Mouse (Mus musculus) mouse embryonic stem cell (cell line): ENCODE results near the gene Wdr45b.
"Not testable (repeated sequence)": the region's sequence is repeated elsewhere in the genome, so short reads cannot be mapped to it uniquely, and the experiment has no call there.

Source experiments
- in situ Hi-C, 2 experiments: fragments of 300-500 bp; cut with MboI; formaldehyde crosslinking; loops; 1 replicate in 1 of 2; 3 replicates in 1 of 2; pipeline ENCODE4 v1.14.3; 2019 to 2020; ENCODE audit warnings: low sequenced_read_pairs in 2 of 2, low pct_unique_long_range_greater_than_20kb in 1 of 2, mixed read lengths in 1 of 2; ENCODE audit not compliant: unreplicated experiment in 1 of 2

Wdr45b gene

DNA sequence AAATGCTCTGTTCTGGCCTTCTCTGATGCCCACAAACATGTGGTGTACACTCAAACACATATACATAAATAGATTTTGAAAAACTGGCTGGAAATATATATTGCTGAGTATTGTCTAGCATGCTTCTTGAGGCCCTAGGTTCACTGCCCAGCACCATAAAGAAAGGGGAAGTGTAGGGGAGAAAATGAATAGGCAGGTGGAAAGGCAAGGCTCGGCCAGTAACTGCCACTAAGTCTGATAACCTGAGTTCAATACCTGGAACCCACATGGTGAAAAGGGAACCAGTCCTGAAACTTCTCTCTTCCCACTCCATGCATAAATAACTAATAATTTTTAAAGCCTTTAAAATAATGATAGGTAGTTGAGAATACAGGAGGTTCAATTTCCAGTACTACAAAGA is 14.6 kb downstream of the Wdr45b start:
- in situ Hi-C loops = no loop called here

DNA sequence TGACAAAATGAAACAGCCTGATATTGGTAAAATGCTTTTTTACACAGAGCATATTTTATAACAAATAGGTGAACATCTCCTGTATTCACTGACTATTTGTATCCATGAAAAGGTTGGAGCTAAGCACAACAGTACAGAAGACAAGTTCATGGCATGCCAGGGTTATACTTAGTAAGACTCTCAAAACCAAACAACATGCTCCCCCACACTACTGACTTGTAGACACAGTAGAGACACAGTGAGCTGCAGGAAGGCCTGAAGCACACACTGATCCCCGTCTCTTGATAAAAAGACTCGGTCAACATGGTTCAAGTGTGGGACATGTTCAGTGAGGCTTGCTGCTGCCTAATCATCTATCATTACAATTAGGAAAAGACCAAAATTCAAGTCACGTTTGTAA is 22.6 kb downstream of the Wdr45b start:
- in situ Hi-C loops = no loop called here

DNA sequence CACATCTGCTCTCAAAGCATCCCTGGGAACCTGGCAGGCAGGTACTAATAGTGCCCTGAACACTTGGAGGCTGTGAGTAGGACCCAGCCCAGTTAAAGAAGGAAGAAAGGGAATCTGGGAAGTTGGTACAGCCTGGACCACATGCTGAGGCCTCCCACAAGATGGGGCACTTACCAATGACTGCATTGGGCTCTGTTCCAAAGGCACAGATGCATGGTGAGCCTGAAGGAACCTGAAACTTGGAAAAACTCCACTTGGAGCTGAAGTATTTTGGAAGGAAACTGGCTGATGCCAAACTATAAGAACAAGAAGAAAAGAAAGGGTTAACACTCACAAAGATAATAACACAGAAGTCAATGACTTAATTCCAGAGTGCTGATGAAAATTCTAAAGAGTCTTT is 25.6 kb downstream of the Wdr45b start:
- in situ Hi-C loops = no loop called here

DNA sequence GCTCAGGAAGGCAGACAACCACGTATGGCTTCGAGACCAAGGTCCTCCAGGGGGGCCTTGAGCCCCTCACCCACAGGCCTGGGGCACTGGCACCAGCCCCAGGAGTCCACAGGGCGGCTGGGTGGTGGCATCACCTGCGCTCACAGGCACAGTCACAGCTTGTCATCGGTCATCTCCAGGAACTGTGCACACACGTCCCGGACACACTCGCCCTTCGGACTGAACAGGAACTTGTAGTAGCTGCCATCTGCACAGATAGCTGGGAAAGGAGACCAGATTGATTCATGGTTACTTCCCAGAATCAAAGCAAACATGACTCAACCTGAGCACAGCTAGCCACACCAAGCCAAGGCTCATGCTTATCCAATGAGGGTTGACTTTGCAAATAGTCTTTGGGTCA is 26.0 kb downstream of the Wdr45b start:
- in situ Hi-C loops = no loop called here

DNA sequence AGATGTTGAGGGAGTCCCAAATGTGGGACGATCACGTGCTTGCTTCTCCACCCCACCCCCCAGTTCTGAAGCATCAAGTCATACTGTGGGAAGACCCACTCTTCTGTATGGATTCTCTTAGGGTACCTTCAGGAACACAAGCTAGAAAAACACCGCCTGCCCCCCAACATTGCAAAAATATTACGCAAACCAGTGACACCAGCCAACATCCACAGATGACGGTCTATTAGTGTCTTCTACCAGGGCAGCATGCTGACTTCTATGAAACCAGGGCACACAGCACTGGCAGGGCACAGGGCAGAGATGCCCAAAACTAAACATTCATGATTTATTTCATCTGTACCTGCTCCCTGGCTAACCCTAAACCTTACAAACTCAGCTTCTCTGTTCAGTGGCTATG is 27.6 kb downstream of the Wdr45b start:
- in situ Hi-C loops = no loop called here

DNA sequence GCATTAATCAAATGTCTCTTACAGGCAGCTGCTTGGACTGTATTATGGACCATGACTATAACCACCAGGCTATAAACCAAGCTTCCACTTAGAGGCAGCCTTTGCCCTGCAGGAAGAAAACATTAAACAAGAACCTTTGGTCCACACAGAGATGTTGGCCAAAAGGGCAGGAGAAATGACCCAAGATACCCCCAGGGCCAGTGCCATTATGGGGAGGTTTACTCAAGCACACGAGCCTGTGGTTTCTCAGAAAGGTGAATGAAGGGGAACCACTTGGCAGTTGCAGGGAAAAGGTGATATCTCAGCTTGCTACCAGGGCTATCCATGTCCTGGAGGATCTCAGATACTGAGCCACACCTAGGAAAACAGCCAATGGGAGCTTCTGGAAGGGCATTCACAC is 28.2 kb downstream of the Wdr45b start:
- in situ Hi-C loops = no loop called here

DNA sequence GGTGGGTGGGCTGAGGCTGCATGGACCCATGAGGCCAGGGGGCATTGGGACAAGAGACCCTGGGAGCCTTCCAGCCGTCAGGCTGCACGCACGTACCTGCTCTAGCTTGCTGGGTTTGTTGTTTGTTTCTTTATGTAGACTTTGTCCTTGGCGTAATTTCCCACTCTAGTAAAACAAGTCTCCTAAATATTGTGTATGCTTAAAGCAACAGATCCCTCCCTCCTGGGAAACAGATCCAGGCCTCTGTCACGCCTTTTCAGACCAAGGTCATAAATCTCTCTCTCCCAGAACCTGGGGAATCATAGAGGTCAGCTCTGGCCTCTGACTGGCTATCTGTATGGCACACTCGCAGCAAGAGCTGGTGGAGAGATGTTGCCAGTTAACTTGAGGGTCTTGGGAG is 46.5 kb downstream of the Wdr45b start:
- in situ Hi-C loops = not testable (repeated sequence)

DNA sequence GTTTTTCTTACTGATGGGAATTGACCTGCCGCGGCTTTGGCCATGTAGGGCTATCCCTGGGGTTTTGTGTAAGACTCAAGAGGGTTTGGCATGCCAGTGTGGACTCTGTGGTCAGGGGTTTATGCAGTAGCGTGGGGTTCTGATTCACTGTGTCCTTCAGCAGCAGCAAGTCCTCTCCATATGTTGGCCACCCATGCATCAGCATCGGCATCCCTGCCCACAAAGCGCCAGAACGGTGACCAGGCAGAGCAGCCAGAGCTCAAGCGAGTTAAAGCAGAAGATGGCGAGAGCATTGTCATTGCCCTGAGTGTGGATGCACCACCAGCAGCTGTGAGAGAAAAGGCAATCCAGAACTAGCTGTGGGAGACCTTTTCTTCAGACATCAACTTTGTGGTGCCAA is 47.6 kb downstream of the Wdr45b start:
- in situ Hi-C loops = no loop called here

DNA sequence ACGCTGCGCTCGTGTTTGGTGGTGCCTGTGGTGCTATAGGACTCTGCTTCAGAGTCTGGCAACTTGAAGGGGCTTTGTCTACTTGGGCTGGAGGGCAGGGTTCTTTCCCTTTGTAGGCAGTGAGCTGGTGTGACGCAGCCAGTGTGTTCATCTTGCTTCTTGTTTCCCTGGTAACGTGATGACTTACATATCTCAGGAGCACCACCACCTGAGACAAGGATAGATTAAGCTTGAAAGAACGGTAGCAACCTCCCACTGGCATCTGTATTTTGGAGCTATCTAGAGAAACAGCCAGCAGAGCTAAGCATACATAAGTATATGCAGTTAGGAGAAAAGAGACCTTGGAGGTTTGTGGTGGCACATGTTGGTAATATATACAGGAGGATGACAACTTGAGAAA is 48.9 kb downstream of the Wdr45b start:
- in situ Hi-C loops = no loop called here

DNA sequence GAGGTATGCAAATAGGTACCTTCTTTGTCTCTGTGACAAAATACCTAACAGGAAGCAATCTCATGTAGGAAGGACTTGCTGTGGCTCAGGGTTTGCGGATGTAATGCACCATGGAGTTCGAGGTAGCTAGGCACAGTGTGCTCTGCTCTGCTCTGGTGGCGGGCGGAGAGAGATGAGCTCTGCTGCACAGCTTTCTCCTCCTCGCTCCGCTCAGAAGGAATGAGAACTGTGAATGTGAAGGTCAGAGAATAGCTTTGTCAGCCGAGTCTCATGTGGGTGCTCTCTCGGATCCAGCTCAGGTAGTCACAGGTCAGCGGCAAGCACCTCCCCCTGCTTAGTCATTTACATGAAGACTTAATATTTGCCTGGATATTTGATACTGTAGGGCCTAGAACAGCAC is 54.0 kb downstream of the Wdr45b start:
- in situ Hi-C loops = no loop called here

DNA sequence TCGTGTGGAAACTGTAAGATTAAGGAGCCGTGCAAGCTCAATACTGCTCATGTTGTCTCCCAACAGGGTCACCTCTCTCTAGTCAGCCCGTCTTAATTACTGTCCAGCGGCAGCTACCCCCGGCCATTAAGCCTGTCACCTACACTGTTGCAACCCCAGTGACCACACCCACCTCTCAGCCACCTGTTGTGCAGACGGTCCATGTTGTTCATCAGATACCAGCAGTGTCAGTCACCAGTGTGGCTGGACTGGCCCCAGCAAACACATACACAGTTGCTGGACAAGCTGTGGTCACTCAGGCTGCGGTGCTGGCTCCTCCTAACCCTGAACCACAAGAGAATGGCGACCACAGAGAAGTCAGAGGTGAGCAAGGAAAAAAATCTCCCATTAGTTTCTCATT is 55.8 kb downstream of the Wdr45b start:
- in situ Hi-C loops = no loop called here

DNA sequence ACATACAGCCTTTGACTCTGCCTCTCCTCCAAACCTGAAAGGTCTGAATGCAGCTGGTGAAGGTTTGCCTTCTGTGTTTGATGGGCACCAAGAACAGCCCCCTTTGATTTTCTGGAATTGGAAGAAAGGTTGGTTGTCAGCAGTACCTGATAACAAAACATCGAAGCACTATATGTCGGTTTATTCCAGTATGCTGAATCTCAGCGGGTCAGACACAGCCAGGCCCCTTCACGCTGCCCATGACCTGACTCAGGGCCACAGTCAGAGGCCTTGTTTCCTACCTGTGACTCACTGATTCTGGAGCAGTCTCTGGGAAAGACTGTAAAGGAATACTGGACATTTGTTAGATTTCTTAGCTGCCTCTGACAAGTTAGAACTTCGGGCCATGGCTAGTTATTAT is 59.5 kb downstream of the Wdr45b start:
- in situ Hi-C loops = no loop called here

DNA sequence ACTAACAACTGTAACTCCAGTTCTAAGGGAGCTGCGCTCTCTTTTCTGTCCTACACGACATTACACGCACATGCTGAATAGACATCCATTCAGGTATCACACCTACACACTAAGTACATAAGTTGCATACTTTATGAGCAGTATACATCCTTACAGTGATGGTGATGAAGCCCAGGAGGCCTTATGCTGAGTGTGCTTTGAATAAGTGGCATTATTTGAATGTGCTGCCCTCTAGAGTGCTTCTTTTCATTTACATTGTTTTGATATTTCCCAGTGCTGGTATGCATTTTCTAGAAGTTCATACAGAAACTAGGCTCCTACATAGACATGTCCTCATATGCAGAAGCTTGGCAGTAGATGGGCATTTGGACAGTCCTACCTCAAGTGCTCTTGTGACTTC is 64.4 kb downstream of the Wdr45b start:
- in situ Hi-C loops = no loop called here

DNA sequence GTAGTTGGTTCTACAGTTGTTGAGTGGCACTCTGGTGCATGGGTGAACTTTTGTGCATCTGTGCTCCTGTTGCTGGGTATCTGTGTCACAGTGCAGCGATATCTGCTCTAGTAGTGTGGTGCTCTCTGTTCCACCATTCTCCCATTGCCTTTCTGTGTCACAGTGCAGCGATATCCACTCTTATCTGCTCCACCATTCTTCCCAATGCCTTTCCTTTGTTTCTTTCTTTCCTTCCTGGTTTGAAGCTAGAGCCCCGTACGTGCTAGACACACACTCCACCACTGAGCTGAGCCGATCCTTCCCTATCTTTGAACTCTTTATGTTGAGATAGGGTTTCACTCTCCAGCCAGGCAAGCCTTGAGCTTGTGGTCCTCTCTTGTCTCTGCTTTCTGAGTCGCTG is 71.3 kb downstream of the Wdr45b start:
- in situ Hi-C loops = no loop called here

DNA sequence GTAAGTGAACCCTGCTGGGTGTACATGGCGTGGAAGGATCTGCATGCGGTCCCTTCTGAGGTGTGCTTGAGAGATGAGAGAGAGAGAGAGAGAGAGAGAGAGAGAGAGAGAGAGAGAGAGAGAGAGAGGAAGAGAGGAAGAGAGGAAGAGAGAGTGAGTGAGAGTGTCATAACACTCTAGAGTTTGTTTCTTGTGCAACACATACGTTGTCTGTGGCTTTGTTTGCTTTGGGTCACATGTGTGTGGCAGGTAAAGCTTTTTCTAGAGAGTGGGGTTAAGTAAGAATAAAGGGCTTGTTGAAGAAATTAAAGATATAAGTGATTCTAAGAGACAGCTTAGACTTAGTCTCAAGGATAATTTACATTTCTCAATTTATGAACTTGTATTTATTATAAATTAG is 76.2 kb downstream of the Wdr45b start:
- in situ Hi-C loops = no loop called here

DNA sequence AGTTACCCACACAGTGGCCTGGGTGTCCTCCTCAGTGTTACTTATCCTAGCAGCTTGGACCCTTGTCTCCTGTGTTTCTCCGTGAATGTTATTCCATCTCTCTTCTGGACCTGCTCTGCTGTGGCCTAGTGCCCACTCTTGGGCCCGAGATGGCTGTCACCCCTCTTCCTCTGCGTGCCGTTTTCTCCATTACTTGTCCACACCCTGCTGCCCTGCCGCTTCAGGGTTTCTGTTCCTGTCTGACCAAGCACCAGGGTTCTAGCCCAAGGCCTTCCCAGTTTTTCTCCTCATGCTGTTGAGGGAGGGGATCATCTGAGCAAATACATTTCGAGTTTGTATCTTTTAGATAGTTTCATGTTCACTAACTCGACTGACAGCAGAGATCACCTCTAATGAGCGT is 76.7 kb downstream of the Wdr45b start:
- in situ Hi-C loops = no loop called here
